Mouse (Mus musculus): ENCODE measurements around the gene Cggbp1.
"Not testable (repeated sequence)": the region's sequence is repeated elsewhere in the genome, so short reads cannot be mapped to it uniquely, and the experiment has no call there.

The Cggbp1 gene

DNA sequence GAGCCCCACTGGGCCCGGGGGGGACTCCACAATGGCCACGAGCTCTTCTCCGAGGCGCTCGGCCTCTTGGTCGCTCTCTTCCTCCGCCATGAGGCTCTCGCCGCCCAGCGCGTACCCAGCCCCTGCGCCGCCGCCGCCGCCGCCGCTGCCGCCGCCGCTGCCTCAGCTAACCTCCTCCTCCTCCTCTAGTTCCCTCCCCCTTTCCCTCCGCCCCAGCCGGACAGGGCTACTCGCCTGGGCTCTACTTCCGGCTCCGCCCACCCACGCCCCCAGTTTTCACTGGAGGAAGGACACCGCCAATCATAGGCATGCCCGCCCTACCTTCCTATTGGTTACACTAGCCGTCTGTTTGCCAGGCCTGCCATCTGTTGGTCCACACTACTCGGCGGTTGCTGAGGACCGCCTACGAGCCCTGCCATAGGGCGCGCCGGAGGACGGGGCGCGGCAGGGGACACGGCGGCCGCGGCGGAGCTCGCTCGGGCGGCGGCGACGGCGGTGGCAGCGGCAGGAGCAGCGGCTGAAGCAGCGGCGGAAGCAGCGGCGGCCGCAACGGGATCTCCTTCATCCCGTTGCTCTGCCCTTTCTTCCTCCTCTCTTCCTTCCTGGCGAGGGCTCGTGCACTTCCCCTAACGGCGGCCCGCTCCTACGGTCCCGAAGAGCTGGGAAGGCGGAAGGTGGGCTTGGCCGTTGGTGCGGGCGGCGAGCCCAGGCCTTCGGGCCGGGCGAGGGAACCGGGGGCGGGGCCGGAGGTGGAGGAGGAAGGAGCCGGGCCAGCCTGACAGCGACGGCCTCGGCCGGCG is at the start of gene Cggbp1, which contains the start of gene Zfp654:
TSS of gene Cggbp1 (plus strand) at position 434 of the 800 bp plus-strand sequence.
TSS of gene Zfp654 (minus strand) at position 90 of the 800 bp plus-strand sequence.
- DNase-seq: peak; percentile 100

DNA sequence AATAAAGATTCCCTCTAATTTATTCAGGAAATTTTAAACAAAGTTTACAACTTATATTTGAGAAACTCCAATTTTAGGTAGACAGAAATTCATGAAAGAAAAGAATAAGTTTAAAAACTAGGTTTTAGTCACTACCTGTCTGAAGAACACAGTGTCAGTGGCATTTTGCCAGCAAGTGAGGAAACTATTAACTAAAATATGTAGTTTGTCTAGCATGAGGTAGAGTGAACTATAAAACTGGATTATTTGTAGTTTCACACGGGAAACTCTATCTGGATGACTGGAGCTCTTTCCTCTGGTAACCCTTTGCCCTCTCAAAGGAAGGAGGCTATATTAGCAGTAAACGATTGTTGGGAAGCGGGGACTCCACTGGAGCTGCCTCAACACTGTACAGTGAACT is 48.8 kb upstream of the Cggbp1 start:
- peak in 1 of 2 experiments; percentile 46 for DNase-seq

- no peak for DNase-seq
Measured at GRCm38 (mm10) chr16:64817094-64817765, 34.6 kb upstream of the Cggbp1 start.

DNA sequence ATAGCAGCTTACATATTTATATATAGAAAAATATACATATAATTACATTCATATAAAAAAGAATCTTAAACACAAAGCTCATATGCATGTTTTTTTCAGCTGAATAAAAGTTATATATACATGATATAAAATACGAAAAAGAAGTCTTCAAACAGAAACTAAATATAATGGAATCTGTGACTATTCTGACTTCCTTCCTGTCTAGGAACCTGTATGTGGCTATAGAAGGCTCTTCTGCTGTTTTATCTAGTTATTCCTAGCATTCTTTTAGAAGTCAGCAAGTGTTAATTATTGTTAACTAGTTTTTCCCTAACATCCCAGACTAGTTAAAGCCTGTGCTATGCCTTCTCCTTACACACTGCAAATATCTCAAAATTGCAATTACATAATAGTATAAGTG is 27.9 kb upstream of the Cggbp1 start:
- no peak for DNase-seq

- no peak for DNase-seq
Measured at GRCm38 (mm10) chr16:64824474-64824873, 27.3 kb upstream of the Cggbp1 start.

GRCm38 (mm10) chr16:64830291-64830690 is 21.5 kb upstream of the Cggbp1 start:
- DNase-seq: no peak

DNA sequence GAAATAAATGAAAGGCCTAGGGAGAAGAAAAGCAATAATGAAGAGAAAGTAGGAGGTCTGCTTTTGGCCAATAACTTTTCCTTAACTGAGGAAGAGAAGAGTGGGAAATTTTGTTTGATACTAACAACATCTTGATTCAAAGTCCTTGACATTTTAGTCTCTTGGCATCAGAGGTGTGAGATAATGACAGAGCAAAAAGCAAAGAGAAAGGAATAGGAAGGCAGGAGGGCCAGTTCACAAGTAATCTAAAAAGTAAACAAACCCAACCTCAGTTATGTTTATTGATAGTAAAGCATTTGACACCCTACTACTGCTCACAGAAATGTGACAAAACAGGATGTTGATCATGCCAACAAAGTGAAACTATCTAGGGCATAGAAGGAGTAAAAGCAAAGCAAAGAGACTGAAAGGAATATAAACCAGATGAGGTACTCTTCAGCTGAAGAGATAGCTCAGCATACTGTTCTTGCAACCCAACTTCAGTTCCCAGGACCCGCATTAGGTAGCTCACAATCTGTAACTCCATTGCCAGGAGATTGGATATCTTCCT is 15.7 kb upstream of the Cggbp1 start:
- DNase-seq: no peak

DNA sequence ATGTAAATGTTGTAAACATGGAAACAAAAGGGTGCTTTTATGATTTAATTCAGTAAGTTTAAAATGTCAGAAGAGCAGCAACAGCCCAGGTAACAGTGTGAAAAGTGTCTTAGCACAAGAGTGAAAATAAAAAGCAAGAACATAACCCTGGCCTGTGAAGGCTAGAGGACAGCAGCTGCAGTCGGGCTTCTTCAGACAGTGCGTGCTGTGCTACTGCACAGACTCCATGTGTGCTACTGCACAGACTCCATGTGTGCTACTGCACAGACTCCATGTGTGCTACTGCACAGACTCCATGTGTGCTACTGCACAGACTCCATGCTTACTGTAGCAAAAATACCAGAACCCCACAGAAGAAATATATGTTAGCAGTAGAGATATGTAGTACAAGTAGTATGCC is 15.1 kb upstream of the Cggbp1 start:
- DNase-seq: no peak

- DNase-seq: no peak
Measured at GRCm38 (mm10) chr16:64841481-64842373, 10.1 kb upstream of the Cggbp1 start.

DNA sequence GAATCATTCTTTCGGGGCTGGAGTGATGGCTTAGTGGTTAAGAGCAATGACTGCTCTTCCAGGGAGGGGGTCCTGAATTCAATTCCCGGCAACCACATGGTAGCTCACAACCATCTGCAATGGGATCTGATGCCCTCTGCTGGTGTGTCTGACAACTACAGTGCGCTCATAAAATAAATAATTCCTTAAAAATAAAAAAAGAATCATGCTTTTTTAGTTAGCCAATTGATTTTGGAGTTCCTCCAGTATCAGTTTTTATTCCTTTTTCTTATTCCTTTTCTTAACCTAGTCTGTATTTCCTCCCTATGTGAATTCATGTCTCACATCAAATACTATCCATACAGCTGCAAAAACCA is 9.4 kb upstream of the Cggbp1 start:
- DNase-seq: no peak

DNA sequence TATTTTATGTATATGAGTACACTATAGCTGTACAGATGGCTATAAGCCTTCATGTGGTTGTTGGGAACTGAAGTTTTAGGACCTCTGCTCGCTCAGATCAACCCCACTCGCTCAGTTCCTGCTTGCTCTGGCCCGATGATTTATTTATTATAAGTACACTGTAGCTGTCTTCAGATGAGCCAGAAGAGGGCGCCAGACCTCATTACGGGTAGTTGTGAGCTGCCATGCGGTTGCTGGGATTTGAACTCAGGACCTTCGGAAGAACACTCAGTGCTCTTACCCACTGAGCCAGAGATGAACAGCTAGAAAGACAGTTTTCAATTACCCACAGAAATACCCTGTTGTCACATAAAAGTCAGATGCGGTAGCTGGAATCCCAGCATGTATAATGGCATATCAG is 5.8 kb upstream of the Cggbp1 start:
- peak in 1 of 2 experiments; percentile 29 for DNase-seq

- peak; percentile 48 to 67 for DNase-seq
Measured at GRCm38 (mm10) chr16:64850287-64851084, 1.3 kb upstream of the Cggbp1 start.

GRCm38 (mm10) chr16:64851085-64851562 is 672 bp upstream of the Cggbp1 start:
- no peak for DNase-seq

- peak; percentile 62 to 84 for DNase-seq
Measured at GRCm38 (mm10) chr16:64852441-64852871, 660 bp downstream of the Cggbp1 start.

- no peak for DNase-seq
Measured at GRCm38 (mm10) chr16:64852891-64853290, 1.1 kb downstream of the Cggbp1 start.

GRCm38 (mm10) chr16:64856946-64857345 is 5.2 kb downstream of the Cggbp1 start:
- DNase-seq: no peak

GRCm38 (mm10) chr16:64865841-64866240 is 14.0 kb downstream of the Cggbp1 start:
- DNase-seq: not testable (repeated sequence)

DNA sequence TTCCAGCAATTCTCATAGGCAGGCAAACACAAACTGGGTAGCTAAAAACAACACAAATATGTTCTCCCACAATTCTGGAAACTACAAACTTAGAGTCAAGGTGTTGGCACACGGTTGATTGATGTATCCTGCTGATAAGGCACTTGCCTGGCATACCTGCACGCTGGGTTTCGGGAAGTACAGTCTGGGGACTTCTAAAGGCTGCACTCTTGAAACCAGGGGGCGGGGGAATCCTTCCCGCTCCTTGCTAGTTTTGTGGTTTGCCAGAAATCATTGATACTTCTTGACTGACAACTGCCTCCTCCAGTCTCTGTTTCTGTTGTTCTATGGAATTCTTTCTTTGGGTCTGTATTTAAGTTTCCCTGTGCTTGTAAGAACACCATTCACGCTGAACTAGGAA is 16.8 kb downstream of the Cggbp1 start:
- DNase-seq: no peak

DNA sequence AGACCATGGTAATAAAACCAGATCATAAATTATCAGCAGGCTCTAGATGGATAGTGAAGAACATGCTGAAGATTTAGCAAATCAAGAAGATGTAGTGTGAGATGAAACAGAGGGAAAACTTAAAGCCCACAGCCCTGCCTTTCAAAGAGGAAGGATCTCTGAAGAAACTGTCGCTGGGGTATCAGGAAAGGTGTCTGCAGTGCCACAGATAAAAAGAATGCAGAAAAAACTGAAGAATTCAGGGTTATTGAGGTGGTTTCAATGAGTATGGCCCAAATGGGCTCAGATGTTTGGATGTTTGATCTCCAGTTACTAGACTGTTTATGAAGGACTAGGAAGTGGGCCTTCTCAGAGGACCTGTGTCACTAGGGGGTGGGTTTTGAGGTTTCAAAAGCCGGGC is 17.8 kb downstream of the Cggbp1 start:
- no peak for DNase-seq

DNA sequence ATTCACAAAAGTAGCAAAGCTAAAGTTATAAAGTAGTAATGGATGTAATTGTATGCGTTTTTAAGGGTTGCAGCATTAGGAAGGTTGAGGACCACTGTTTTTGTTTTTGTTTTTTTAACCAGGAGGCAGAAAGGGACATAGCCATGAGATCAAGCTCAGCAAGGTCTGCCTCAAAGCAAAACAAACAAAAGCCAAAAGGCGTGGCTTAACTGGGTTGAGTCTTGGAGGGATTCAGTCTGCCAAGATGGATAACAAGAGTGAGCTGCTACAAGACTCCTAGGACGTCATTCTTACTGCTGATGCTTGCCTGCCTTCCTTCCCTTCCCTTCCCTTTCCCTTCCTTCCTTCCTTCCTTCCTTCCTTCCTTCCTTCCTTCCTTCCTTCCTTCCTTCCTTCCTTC is 20.5 kb downstream of the Cggbp1 start:
- no peak for DNase-seq

DNA sequence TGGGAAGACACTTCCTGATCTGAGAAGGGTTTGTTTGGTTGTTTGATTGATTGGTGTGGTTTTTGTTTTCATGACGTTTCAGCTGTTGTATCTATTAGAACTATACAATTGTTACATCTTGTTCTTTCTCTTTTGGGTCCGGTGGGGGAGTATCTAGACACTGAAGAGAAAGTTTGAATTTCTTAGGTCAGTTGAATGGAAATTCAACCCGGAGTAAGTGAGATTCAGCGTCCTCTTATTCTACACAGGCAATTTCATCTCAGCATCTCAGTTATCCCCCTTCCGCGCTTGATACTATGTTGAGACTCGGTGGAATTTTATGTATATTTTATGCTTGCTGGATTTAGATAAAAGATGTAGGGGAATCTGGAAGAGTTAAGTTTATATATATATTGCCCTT is 21.0 kb downstream of the Cggbp1 start:
- no peak for DNase-seq
